In the genomic region with DNA sequence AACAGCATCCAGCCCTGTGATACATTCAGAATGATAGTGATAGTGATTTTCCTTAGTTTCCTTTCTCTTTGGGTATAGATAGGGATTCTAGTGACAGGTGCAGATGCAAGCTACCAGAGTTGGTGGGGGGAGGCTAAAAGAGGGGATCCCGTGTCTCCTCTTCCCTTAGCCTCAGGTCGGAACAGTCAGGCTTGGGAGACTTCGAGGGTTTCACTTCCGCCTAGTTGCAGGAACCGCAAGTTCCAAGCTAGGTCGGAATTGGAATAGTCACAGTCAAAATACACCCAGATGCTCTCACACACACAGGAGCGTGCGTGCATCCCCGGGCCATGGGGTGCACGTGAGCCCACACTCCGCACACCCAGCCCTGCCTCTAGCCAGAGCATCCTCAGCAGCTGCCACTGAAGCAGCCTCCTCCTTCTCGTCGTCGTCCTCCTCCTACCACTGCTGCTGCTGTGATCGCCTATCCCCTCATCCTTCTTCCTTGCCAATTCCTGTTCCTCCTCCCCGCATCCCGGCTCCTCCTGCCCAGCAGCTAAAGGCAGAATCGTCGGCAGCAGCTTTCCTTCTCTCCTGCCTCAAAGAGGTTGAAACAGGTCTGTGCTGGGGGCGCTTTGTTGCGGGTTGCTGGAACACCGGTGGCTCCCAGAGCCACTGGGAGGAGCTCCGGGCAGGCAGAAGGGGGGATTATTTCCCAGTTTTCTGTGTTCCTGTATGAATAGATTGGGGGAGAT, we compare ENCODE assay signal across 8 mouse cellular contexts. TPM values are rescaled to one million over a fixed set of nuclear protein-coding genes. Genes with fewer than 3 reads are reported as not detected.
DNase-seq lines count a peak whose midpoint lies in the region; ATAC-seq lines count a peak whose summit lies in the region.

A gene (plus strand): TSS at position 424 of the 734 bp plus-strand sequence.

- H3K36me3 ChIP-seq in lung, embryonic 16.5 days (ENCODE audit: control insufficient read depth, insufficient read depth, low read length): no peaks in the 10 kb centered on the region
- no peaks in the 10 kb centered on the region for H3K36me3 ChIP-seq in neural tube, embryonic 14.5 days (ENCODE audit: control insufficient read depth, insufficient read depth, low read length)

- H3K9ac ChIP-seq in lung, embryonic 16.5 days (ENCODE audit: low read length): peak within 1 kb of the TSS; percentile 24; the same call in 1 of the 2 replicates
- H3K9ac ChIP-seq in neural tube, embryonic 14.5 days (replicated peaks; ENCODE audit: low read depth, low read length): peak within 1 kb of the TSS; percentile 63

- H3K27me3 ChIP-seq in lung, embryonic 16.5 days (ENCODE audit: control insufficient read depth, insufficient read depth, low read depth, low read length): peaks cover 5% of the 10 kb centered on the region
- H3K27me3 ChIP-seq in neural tube, embryonic 14.5 days (ENCODE audit: control insufficient read depth, insufficient read depth, low read length): no peaks in the 10 kb centered on the region

- H3K4me3 ChIP-seq in lung, embryonic 16.5 days (ENCODE audit: low read length): peak within 1 kb of the TSS; percentile 33
- H3K4me3 ChIP-seq in neural tube, embryonic 14.5 days (ENCODE audit: low read depth, low read length): peak within 1 kb of the TSS; percentile 42

- no peaks in the 10 kb centered on the region for H3K9me3 ChIP-seq in lung, embryonic 16.5 days (ENCODE audit: control insufficient read depth, low read length)
- no peaks in the 10 kb centered on the region for H3K9me3 ChIP-seq in neural tube, embryonic 14.5 days (ENCODE audit: control insufficient read depth, low read length)

- H3K27ac ChIP-seq in lung, embryonic 16.5 days (ENCODE audit: low read length): no peak within 1 kb of the TSS
- peak within 1 kb of the TSS; percentile 88 for H3K27ac ChIP-seq in neural tube, embryonic 14.5 days (ENCODE audit: low read depth, low read length)

- no peak for DNase-seq in lung, postnatal 25 days (ENCODE audit: low spot score)
- peak; percentile 61 to 62 for DNase-seq in cerebellum, postnatal 10 days
- peak; percentile 13 to 32 for DNase-seq in frontal cortex, postnatal 14 days (ENCODE audit: low spot score in 2 of 2)
- peak; percentile 28 to 41 for DNase-seq in left cerebral cortex, adult 8-10 months (ENCODE audit: low spot score in 2 of 2)
- DNase-seq in ovary, postnatal 36 days (ENCODE audit: low spot score): no peak
- no peak for DNase-seq in lung, postnatal 36 days

- 12% methylated on average over 23 of the region's 23 CpGs for WGBS in lung, embryonic 16.5 days
- 16% methylated on average over 23 of the region's 23 CpGs for WGBS in neural tube, embryonic 14.5 days

- H3K4me2 ChIP-seq in lung, embryonic 16.5 days (ENCODE audit: low read depth, low read length): peak within 1 kb of the TSS; percentile 58
- peak within 1 kb of the TSS; percentile 46 for H3K4me2 ChIP-seq in neural tube, embryonic 14.5 days (ENCODE audit: low read depth, low read length)

- no peak for ATAC-seq in lung, embryonic 16.5 days (ENCODE audit: low read depth)
- ATAC-seq in neural tube, embryonic 14.5 days (ENCODE audit: low read depth): peak; percentile 93

- no peaks in the 10 kb centered on the region for H3K4me1 ChIP-seq in lung, embryonic 16.5 days (replicated peaks; ENCODE audit: control insufficient read depth, insufficient read depth, low read length)
- no peaks in the 10 kb centered on the region for H3K4me1 ChIP-seq in neural tube, embryonic 14.5 days (ENCODE audit: control insufficient read depth, insufficient read depth, low read length)

RNA-seq across cellular contexts. Expression of the gene that starts here (rescaled TPM):
- polyA plus RNA-seq in lung, embryonic 16.5 days (2015; fragmentation: Nextera tagmentation; extraction: Ambion mirVana): 7.1 and 8.3 TPM in 2 replicates
- total RNA-seq in left cerebral cortex, adult 8-10 months (2022): 100 to 1,000 TPM; 118 to 130 (median 126) TPM
- 246 and 300 TPM in 2 replicates for polyA plus RNA-seq in neural tube, embryonic 14.5 days (2014; fragmentation: Nextera tagmentation; extraction: Ambion mirVana)

Comparison
In these comparisons a context has a peak if more than half of its experiments do, and no peak if none do; other contexts are left out.
1. RNA of the gene that starts here (polyA plus RNA-seq): 246 to 300 TPM in neural tube, embryonic 14.5 days; 7.1 to 8.3 TPM in lung, embryonic 16.5 days; every median in the first group is over 10 times any median in the second.
2. DNase-seq: peak in cerebellum, postnatal 10 days (2 of 2), frontal cortex, postnatal 14 days (2 of 2) and left cerebral cortex, adult 8-10 months (2 of 2); none in lung, postnatal 25 days (single experiment), ovary, postnatal 36 days (single experiment) and lung, postnatal 36 days (single experiment).